Mouse (Mus musculus) MEL (cell line): Measurements from ENCODE around the gene Fbxl8.

Experiments used
- CHD2 ChIP-seq: IDR thresholded peaks from 2 replicates; pipeline ENCODE4 v1.6.1; 2011; ENCODE audit warnings: low read length, improper control_type of control experiment
- CTCF ChIP-seq, 3 experiments: IDR thresholded peaks in 2 of 3; conservative IDR thresholded peaks in 1 of 3; 2 replicates each; pipeline ENCODE4 v1.5.1; 2011 to 2012; ENCODE audit warnings: low read length in 3 of 3, low read depth in 2 of 3, mild to moderate bottlenecking in 2 of 3, improper control_type of control experiment in 1 of 3, inconsistent platforms in 1 of 3, mixed read lengths in 1 of 3, moderate library complexity in 1 of 3; ENCODE audit not compliant: control insufficient read depth in 1 of 3, insufficient read depth in 1 of 3, poor library complexity in 1 of 3, severe bottlenecking in 1 of 3
- JUND ChIP-seq: IDR thresholded peaks from 2 replicates; pipeline ENCODE4 v1.6.1; 2011; ENCODE audit warnings: low read depth, mild to moderate bottlenecking, improper control_type of control experiment, low read length
- MAFK ChIP-seq: IDR thresholded peaks from 2 replicates; pipeline ENCODE4 v1.6.1; 2011; ENCODE audit warnings: low read depth, mild to moderate bottlenecking, low read length, improper control_type of control experiment, borderline replicate concordance
- MAX ChIP-seq: IDR thresholded peaks from 2 replicates; pipeline ENCODE4 v1.6.1; 2011; ENCODE audit warnings: low read length, improper control_type of control experiment
- MXI1 ChIP-seq: IDR thresholded peaks from 2 replicates; pipeline ENCODE4 v1.6.1; 2011; ENCODE audit warnings: mild to moderate bottlenecking, low read depth, low read length, improper control_type of control experiment
- POLR2A ChIP-seq, 2 experiments: IDR thresholded peaks; 2 replicates each; pipeline ENCODE4 v1.6.1; 2011 to 2012; ENCODE audit warnings: low read length in 2 of 2, mild to moderate bottlenecking in 2 of 2, control low read depth in 1 of 2, improper control_type of control experiment in 1 of 2, low read depth in 1 of 2, moderate library complexity in 1 of 2; ENCODE audit not compliant: control insufficient read depth in 1 of 2, insufficient read depth in 1 of 2, poor library complexity in 1 of 2
- RCOR1 ChIP-seq: IDR thresholded peaks from 2 replicates; pipeline ENCODE4 v1.6.1; 2012; ENCODE audit warnings: low read depth, mild to moderate bottlenecking, inconsistent platforms, low read length, improper control_type of control experiment
- TBP ChIP-seq: IDR thresholded peaks from 2 replicates; pipeline ENCODE4 v1.8.0; 2011; ENCODE audit warnings: low read depth, low read length, improper control_type of control experiment
- UBTF ChIP-seq: IDR thresholded peaks from 2 replicates; pipeline ENCODE4 v1.6.1; 2012; ENCODE audit warnings: low read depth, mild to moderate bottlenecking, inconsistent platforms, low read length, improper control_type of control experiment, moderate library complexity, borderline replicate concordance; ENCODE audit not compliant: insufficient read depth
- ZMIZ1 ChIP-seq: IDR thresholded peaks from 2 replicates; pipeline ENCODE4 v1.6.1; 2012; ENCODE audit warnings: low read depth, mild to moderate bottlenecking, inconsistent platforms, low read length, improper control_type of control experiment, moderate library complexity

- TF ChIP-seq MAX (no peak), RCOR1 (peak; percentile 53), MAFK (no peak), UBTF (no peak), CTCF (IDR thresholded peaks at IDR 0.05 in 2 of 3, conservative IDR thresholded peaks at IDR 0.05 in 1 of 3; ENCODE audit: control insufficient read depth in 1 of 3, insufficient read depth in 1 of 3, low read depth in 2 of 3, low read length in 3 of 3, poor library complexity in 1 of 3, severe bottlenecking in 1 of 3) (no peak), TBP (no peak), JUND (no peak), MXI1 (no peak), POLR2A (IDR thresholded peaks at IDR 0.05; ENCODE audit: control insufficient read depth in 1 of 2, insufficient read depth in 1 of 2, low read depth in 1 of 2, low read length in 2 of 2, poor library complexity in 1 of 2) (no peak), ZMIZ1 (no peak), CHD2 (no peak)
Observed at GRCm38 (mm10) chr8:105237442-105238142, 26.9 kb upstream of the Fbxl8 start.
